Mouse (Mus musculus) left cerebral cortex, postnatal 14 days (tissue): ENCODE measurements at regions not wholly inside any gene's neighbourhood (a gene's known extent, or its start where the extent isn't known, plus 50 kb on each side); places are given as distances from the start of the nearest gene placed in this dataset.

Experiments
- DNase-seq, 2 experiments: peaks; one replicate each; pipeline ENCODE4 v3.0.0; 2021 to 2022; ENCODE audit warnings: low spot score in 2 of 2, mixed read lengths in 1 of 2
- intact Hi-C: fragments of 180-260 bp; cut with DNase I; formaldehyde crosslinking; loops from one replicate; pipeline ENCODE4 v1.15.1; 2025

DNA sequence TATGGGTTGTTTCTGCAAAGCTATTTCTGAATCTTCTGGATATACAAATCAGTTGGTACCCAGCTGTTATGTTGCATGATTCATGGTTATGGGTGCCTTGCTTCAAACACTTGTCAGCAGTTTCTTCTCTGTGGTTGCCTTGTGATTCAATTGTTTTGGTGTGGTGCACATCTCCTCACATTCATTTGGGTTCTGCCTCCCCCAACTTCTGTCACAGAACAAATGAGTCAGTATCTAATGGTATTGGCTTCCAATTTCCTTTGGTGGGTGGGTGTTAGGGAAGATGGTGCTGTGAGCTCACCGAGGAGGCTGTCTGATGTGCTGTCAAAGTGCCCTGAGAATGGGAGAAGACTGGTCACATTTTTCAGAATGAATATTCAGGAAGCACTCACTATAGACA is 87.9 kb downstream of the Cypt15 start:
- peak; percentile 2 to 41 for DNase-seq
- intact Hi-C loops: no loop called here
